Mouse (Mus musculus) bone marrow macrophage, adult 2 months (primary cell): ENCODE measurements around the gene Rai1.

Experiments used
- CTCF ChIP-seq: IDR thresholded peaks from 2 replicates; pipeline ENCODE4 v1.5.1; 2012; ENCODE audit warnings: low read depth, mild to moderate bottlenecking, low read length, moderate library complexity
- POLR2A ChIP-seq: IDR thresholded peaks from 2 replicates; pipeline ENCODE4 v1.6.1; 2012; ENCODE audit warnings: mild to moderate bottlenecking, low read depth, low read length, borderline replicate concordance

- no peak for TF ChIP-seq CTCF
- no peak for TF ChIP-seq POLR2A
These were observed 35.0 kb downstream of the Rai1 start for GRCm38 (mm10) chr11:60139734-60140371.
